Mouse (Mus musculus) forebrain, embryonic 15.5 days (tissue): Measurements from ENCODE around the gene Sh3yl1. TPM values are rescaled to one million over a fixed set of nuclear protein-coding genes. Genes with fewer than 3 reads are reported as not detected.

Source experiments
- ATAC-seq: fragments of 200-750 bp; cut with Nextera tagmentation; replicated peaks from 2 replicates; pipeline ENCODE4 v1.8.0; 2017; ENCODE audit warnings: mild to moderate bottlenecking, moderate TSS enrichment, moderate library complexity
- H3K27ac ChIP-seq: fragments of 300-500 bp; sonication (generic); replicated peaks from 2 replicates; pipeline ENCODE4 v1.5.1; 2015; ENCODE audit warnings: mild to moderate bottlenecking, inconsistent platforms
- H3K27me3 ChIP-seq: fragments of 300-500 bp; sonication (generic); 2 replicates; pipeline ENCODE4 v1.6.1; 2015; ENCODE audit warnings: inconsistent platforms
- H3K36me3 ChIP-seq: fragments of 300-500 bp; sonication (generic); 2 replicates; pipeline ENCODE4 v1.6.1; 2015; ENCODE audit warnings: mild to moderate bottlenecking, inconsistent platforms
- H3K4me1 ChIP-seq: fragments of 300-500 bp; sonication (generic); 2 replicates; pipeline ENCODE4 v1.6.1; 2015; ENCODE audit warnings: inconsistent platforms
- H3K4me2 ChIP-seq: fragments of 300-500 bp; sonication (generic); replicated peaks from 2 replicates; pipeline ENCODE4 v1.6.1; 2015; ENCODE audit warnings: mild to moderate bottlenecking, inconsistent platforms
- H3K4me3 ChIP-seq: fragments of 300-500 bp; sonication (generic); 2 replicates; pipeline ENCODE4 v1.5.1; 2015; ENCODE audit warnings: mild to moderate bottlenecking, inconsistent platforms
- H3K9ac ChIP-seq: fragments of 300-500 bp; sonication (generic); replicated peaks from 2 replicates; pipeline ENCODE4 v1.6.1; 2015; ENCODE audit warnings: mild to moderate bottlenecking, inconsistent platforms
- H3K9me3 ChIP-seq: fragments of 300-500 bp; sonication (generic); 2 replicates; pipeline ENCODE4 v1.6.1; 2016; ENCODE audit warnings: inconsistent platforms
- WGBS: fragments of 180-500 bp; shearing (Covaris S2); methylation state at CpG from one replicate; pipeline ENCODE4 v1.1.7; 2015; ENCODE audit warnings: mixed read lengths; 5-methylcytosine and 5-hydroxymethylcytosine counted together
- polyA plus RNA-seq: library from polyadenylated mRNA; unstranded; fragments of >200 nt; fragmentation: Nextera tagmentation; extraction: Ambion mirVana; gene quantifications from 2 replicates; pipeline ENCODE4 v1.2.1, GENCODE M21; 2015

Gene Sh3yl1
- polyA plus RNA-seq, 1 experiment from 2014 or later: 42.1 TPM

GRCm38 (mm10) chr12:31005010-31005409 lies 93.5 kb downstream of the Sh3yl1 start:
- no peak overlapping the region for H3K4me3 ChIP-seq
- H3K27me3 ChIP-seq: no peaks in the 10 kb centered on the region
- no peaks in the 10 kb centered on the region for H3K36me3 ChIP-seq
- no peaks in the 10 kb centered on the region for H3K4me1 ChIP-seq
- WGBS: 24% methylated on average over 3 of the region's 3 CpGs
- H3K4me2 ChIP-seq: no peak overlapping the region
- H3K27ac ChIP-seq: no peak overlapping the region
- no peaks in the 10 kb centered on the region for H3K9me3 ChIP-seq
- no peak overlapping the region for H3K9ac ChIP-seq
- peak; percentile 72; the same call in 1 of the 2 replicates for ATAC-seq

- H3K27ac ChIP-seq: no peak overlapping the region
- no peaks in the 10 kb centered on the region for H3K27me3 ChIP-seq
- WGBS: 29% methylated on average over 6 of the region's 6 CpGs
- H3K4me1 ChIP-seq: no peaks in the 10 kb centered on the region
- no peak for ATAC-seq
- no peak overlapping the region for H3K4me3 ChIP-seq
- H3K9me3 ChIP-seq: no peaks in the 10 kb centered on the region
- H3K36me3 ChIP-seq: no peaks in the 10 kb centered on the region
- H3K9ac ChIP-seq: no peak overlapping the region
- H3K4me2 ChIP-seq: no peak overlapping the region
Observed at GRCm38 (mm10) chr12:31008171-31008570, 96.7 kb downstream of the Sh3yl1 start.

Other genes with a start within 250 kb of the Sh3yl1 start
- gene Alkal2, start 27.3 kb upstream of the Sh3yl1 start, polyA plus RNA-seq: 0.50 and 0.55 TPM in 2 replicates
- gene Acp1, start 79 bp upstream of the Sh3yl1 start, polyA plus RNA-seq: 129 TPM in 2 replicates
- 0.05 TPM in 1 of 2 replicates, not detected in the other for gene Fam110c, start 162.2 kb downstream of the Sh3yl1 start, polyA plus RNA-seq